Mouse (Mus musculus): Measurements from ENCODE around the gene Sppl2b. TPM values are rescaled to one million over a fixed set of nuclear protein-coding genes. Genes with fewer than 3 reads are reported as not detected.

Gene Sppl2b
- total RNA-seq, 1 experiment from 2014 or later, result 30.5 TPM

DNA sequence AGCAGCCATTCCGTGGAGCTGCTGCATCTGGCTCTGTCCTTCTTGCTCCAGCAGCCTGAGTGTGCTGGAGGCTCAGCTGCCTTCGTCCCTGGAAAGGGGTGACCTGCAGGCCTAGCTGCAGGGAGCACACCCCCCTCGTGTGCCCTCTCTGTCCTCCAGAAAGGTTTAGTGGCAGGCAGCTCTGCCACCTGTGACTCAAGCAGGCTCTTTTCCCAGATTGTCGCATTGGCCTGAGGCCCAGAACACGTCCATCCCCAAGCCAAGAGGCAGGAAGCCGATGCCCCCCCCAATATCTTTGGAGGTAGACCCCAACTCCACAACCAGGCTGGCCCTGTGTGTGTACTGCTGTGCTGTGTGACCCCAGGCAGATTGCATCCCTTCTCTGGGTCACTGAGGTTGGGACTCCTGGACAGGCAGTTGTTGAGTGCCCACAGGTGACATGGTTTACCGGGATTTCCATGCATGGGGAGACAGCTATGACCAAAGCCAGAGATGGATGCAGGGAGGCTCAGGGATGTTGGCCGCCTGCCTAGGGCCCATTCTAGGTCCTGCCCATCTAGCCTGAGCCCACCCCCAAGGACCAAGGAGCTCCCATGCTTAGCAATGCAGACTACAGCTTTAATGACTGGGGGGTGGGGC is 9.9 kb upstream of the Sppl2b start:
- no peak for DNase-seq

DNA sequence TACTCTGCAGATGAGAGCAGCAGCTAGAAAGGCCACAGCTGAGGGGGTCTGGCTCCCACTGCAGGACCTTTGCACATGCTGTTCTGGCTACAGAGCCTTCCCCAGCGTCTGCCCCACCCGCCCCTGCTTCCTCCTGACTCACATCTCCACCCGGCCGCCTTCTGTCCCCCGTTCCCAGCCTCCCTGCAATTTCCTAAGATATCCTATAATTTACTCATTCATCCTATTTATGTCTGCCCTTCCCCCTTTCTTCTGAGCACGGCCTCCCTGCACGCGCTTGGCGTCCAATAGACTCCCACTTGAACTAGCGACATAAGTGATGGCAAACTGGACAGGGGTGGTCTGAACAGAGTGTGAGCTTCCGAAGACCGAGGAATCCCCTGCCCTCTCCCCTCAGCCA is 9.3 kb upstream of the Sppl2b start:
- DNase-seq, result no peak

GRCm38 (mm10) chr10:80848571-80848970 is 6.5 kb upstream of the Sppl2b start:
- peak; percentile 79 for DNase-seq

DNA sequence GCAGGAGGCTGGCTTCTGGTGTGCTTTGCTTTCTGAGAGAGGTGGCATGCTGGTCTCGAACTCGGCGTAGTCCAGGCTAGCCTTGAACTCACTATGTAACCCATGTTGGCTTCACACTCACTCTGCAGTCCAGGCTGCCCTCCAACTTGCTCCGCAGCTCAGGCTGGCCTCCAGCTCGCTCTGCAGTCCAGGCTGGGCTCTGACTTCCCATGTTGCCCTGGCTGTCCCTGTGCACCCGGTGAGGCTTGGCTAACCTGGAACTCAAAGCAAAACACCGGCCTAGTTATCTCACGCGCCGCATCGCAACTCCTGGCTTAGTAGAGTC is 636 bp downstream of the Sppl2b start:
- DNase-seq, result peak; percentile 20

DNA sequence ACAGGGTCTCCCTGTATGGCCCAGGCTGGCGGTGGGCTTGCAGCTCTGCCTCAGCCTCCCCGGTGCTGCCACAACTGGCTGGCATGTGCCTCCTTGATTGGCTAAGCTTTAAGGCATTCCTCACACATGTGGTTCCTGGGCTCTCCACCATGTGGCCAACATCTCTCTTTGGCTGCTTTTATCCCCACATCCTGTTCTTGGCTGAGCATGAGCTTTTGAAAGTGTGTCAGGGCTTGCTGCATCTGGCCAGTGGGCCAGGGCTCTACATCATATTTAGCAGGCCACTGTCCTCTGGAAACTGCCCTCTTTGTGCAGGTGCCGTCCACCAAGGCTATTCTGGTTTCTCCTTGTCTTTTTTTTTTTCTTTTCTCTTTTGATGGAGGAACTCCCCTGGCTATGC is 1.2 kb downstream of the Sppl2b start:
- peak; percentile 47 for DNase-seq

GRCm38 (mm10) chr10:80856908-80857307 is 1.8 kb downstream of the Sppl2b start:
- DNase-seq, result no peak

- DNase-seq, result no peak
These were observed 2.3 kb downstream of the Sppl2b start for GRCm38 (mm10) chr10:80857386-80857785.

DNA sequence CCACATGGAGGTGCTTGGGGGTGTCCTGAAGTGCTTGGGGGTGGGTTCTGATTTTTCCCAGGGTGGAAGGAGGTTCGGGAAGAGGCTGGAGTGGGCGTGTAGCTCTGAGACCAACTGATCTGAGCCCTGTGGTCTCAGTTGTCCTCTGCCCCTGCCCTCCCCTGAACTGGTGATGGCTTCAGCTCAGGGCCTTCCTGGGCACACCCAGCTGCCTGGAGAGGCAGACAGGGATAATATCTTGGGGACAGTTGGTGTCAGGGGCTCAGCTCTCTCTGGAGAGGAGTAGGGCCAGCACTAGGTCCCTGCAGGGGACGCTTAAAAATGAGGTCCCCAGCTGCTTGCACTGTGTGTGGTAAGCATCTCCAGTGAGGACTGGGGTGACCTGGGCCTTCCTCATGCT is 2.8 kb downstream of the Sppl2b start:
- DNase-seq, result no peak

GRCm38 (mm10) chr10:80858350-80858935 is 3.4 kb downstream of the Sppl2b start:
- DNase-seq, result no peak

GRCm38 (mm10) chr10:80862305-80862704 is 7.2 kb downstream of the Sppl2b start:
- DNase-seq, result no peak

DNA sequence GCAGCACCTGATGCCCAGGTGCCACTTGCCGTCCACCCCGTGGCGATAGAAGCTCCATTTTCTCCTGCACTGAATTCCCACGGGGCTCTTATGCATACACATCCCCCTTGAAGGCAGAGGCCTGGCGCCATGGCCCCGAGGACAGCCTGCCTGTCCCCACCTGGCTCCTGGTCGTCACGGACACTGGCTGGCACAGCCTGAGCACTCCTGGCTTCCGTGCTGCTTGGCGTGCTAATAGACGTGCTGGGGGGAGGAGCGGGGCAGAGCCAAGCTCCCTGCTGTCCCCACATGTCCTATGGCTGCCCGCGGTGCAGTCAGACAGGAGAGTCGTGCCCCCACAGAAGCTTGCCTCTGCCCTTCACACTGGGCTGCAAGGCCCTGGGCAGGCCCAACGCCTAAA is 9.4 kb downstream of the Sppl2b start:
- no peak for DNase-seq

GRCm38 (mm10) chr10:80870993-80871392 is 15.9 kb downstream of the Sppl2b start:
- no peak for DNase-seq

DNA sequence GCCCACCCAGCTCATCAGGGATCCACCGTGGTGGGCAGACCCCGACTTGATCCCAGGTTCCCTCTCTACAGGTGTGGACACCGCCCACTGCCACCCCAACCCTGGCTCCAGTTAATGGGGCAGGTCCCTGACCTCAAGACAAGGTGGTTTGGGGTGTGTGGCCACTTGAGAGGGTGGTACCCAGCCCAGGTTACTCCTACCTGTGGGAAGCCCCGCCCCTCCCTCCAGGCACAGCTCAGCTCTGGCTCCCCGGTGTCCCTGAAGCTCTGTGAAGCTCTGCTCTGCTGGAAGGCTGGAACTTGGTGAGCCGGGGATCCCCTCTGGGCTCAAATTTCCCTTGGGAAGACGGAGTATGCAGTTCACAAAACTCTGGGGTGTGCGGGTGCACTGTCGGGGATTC is 16.5 kb downstream of the Sppl2b start, which contains the start of gene Tmprss9:
Tmprss9 (plus strand) TSS at position 268 of the 400 bp plus-strand sequence.
- DNase-seq, result no peak

- DNase-seq, result no peak
These were observed 19.0 kb downstream of the Sppl2b start for GRCm38 (mm10) chr10:80874035-80874434.

DNA sequence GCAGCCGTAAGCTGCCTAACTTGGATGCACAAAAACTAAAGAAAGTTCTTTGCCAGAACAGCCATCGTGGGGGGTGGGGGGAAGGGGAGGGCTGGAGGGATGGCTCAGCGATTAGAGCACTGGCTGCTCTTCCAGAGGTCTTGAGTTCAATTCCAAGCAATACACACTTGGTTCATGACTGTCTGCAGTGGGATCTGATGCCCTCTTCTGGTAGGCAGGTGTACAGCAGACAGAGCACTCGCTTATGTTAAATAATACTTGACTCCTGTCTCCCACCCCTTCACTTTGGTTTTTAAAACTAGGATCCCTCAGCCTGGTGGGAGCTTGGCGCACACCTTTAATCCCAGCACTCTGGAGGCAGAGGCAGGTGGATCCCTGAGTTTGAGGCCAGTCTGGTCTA is 21.0 kb downstream of the Sppl2b start:
- peak; percentile 68 for DNase-seq

DNA sequence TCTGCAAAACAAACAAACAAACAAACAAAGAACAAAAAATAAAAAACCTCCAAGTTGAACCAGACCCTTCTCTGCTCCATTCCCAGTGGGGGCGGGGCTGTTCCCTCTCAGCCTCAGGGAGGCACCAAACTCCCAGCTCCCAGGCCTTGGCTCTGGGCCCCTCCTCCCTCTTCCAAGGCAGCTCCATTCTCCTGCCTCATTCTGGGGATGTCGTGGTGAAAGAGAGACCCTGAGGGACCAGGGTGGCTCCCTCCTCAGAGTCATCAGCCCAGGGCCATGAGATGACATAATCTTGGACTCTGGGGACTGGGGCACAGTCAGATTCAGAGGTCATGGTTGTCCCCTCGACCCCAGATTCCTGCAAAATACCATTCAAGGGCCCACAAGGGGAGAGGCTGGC is 21.5 kb downstream of the Sppl2b start:
- DNase-seq, result peak; percentile 60

DNA sequence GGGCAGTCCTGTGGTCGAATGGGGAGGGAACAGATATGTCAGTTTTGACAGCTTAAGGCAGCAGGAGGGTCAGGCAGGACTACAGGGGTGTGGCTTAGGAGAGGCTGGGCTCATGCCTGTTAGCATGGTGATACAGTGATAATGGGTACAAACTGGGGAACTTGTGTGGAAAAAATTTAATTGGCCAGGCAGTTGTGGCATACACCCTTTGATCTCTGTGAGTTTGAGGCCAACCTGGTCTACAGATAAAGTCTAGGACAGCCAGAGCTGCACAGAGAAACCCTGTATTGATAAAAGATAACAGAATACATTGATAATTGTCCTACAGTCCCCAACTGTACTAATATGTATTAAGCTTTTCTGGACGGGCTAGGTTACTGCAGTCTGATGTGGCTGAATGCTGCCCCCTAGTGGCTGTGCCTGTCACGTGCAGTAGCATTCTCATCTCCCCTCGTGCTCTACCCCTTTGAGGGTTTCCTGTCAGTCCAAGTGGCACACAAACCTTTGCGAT is 25.1 kb downstream of the Sppl2b start:
- DNase-seq, result peak; percentile 87

GRCm38 (mm10) chr10:80880901-80881300 is 25.8 kb downstream of the Sppl2b start:
- DNase-seq, result no peak

GRCm38 (mm10) chr10:80881301-80881700 is 26.2 kb downstream of the Sppl2b start:
- peak; percentile 84 for DNase-seq

GRCm38 (mm10) chr10:80887181-80887580 is 32.1 kb downstream of the Sppl2b start:
- DNase-seq, result peak; percentile 91

DNA sequence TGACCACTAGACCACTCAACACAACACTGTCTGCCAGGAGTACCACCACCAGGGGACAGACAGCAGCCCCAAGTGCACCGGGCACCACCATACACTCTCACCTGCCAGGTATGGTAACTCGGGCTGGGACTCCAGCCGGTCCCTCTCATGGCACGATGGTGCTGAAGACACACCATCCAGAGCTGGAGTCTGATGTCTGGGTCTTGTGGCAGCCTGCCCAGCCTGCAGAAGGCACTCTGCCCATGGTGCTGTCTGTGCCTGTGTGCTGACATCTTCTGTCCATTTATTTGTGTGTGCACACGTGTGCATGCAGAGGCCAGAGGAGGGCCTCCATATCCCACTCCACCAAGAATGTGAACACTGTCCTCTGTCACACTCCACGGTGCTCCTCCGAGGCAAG is 40.0 kb downstream of the Sppl2b start:
- no peak for DNase-seq

GRCm38 (mm10) chr10:80895697-80896096 is 40.6 kb downstream of the Sppl2b start:
- DNase-seq, result no peak

GRCm38 (mm10) chr10:80896581-80897485 is 41.8 kb downstream of the Sppl2b start:
- DNase-seq, result peak; percentile 41

Data from adrenal gland, postnatal 14 days (tissue).